Mouse (Mus musculus) G1E-ER4 (cell line): ENCODE data around the gene Avp. TPM values are rescaled to one million over a fixed set of nuclear protein-coding genes. Genes with fewer than 3 reads are reported as not detected.

Experiments
- GATA1 ChIP-seq: IDR thresholded peaks from one replicate; pipeline ENCODE4 v1.8.0; 2012; ENCODE audit warnings: low read length, inconsistent platforms
- polyA plus RNA-seq: library from polyadenylated mRNA; stranded (reverse); fragments of >175 nt; gene quantifications from 2 replicates; pipeline ENCODE4 v1.2.3, GENCODE M21; 2012

Gene Avp
- polyA plus RNA-seq, 1 experiment: not detected

- TF ChIP-seq GATA1: no peak
These were observed 43.3 kb downstream of the Avp start for GRCm38 (mm10) chr2:130538876-130539546.

- TF ChIP-seq GATA1: no peak
These were observed 45.5 kb downstream of the Avp start for GRCm38 (mm10) chr2:130536890-130537289.

- no peak for TF ChIP-seq GATA1
These were observed 47.3 kb downstream of the Avp start for GRCm38 (mm10) chr2:130535017-130535416.

GRCm38 (mm10) chr2:130532201-130532600 lies 50.2 kb downstream of the Avp start:
- TF ChIP-seq GATA1: no peak

Other genes starting within 250 kb of the Avp start
- 0.03 TPM in 1 of 2 replicates, not detected in the other for gene Cpxm1, start 185.0 kb downstream of the Avp start, polyA plus RNA-seq
- gene Gm28372, start 177.3 kb downstream of the Avp start, polyA plus RNA-seq: not detected in 2 replicates
- not detected in 2 replicates for gene 1700020A23Rik, start 177.3 kb downstream of the Avp start, polyA plus RNA-seq
- gene Tmem239, start 176.1 kb downstream of the Avp start, polyA plus RNA-seq: not detected in 2 replicates
- 18.5 and 20.6 TPM in 2 replicates for gene Vps16, start 158.2 kb downstream of the Avp start, polyA plus RNA-seq
- 15.1 and 17.7 TPM in 2 replicates for gene Pced1a, start 157.9 kb downstream of the Avp start, polyA plus RNA-seq
- gene Ptpra, start 132.3 kb downstream of the Avp start, polyA plus RNA-seq: 20.5 and 22.9 TPM in 2 replicates
- gene Mrps26, start 18.8 kb downstream of the Avp start, polyA plus RNA-seq: 166 and 212 TPM in 2 replicates
- gene Oxt, start 6.4 kb downstream of the Avp start, polyA plus RNA-seq: not detected in 2 replicates
- 1.1 TPM in 2 replicates for gene Fastkd5, start 47.5 kb upstream of the Avp start, polyA plus RNA-seq
- gene Ubox5, start 47.5 kb upstream of the Avp start, polyA plus RNA-seq: 2.7 and 3.5 TPM in 2 replicates
- 1.6 and 1.9 TPM in 2 replicates for gene Lzts3, start 60.2 kb upstream of the Avp start, polyA plus RNA-seq
- gene Ddrgk1, start 82.1 kb upstream of the Avp start, polyA plus RNA-seq: 90.1 and 112 TPM in 2 replicates
- 6.5 and 22.4 TPM in 2 replicates for gene Itpa, start 85.1 kb upstream of the Avp start, polyA plus RNA-seq
- gene Slc4a11, start 115.0 kb upstream of the Avp start, polyA plus RNA-seq: 0.02 TPM in 1 of 2 replicates, not detected in the other